Mouse (Mus musculus) G1E (cell line): ENCODE measurements around the gene Tnfrsf21. TPM values are rescaled to one million over a fixed set of nuclear protein-coding genes. Genes with fewer than 3 reads are reported as not detected.

Experiments
- ATAC-seq: 2 replicates; pipeline ENCODE4 v1.8.0; 2016; ENCODE audit warnings: mild to moderate bottlenecking; ENCODE audit not compliant: insufficient number of reproducible peaks, poor library complexity, low FRiP score, severe bottlenecking; ENCODE audit errors: extremely low read depth
- DNase-seq: peaks from one replicate; pipeline ENCODE4 v3.0.0; 2012; ENCODE audit warnings: low spot score
- H3K27me3 ChIP-seq: 2 replicates; pipeline ENCODE4 v1.6.1; 2012; ENCODE audit warnings: mild to moderate bottlenecking, low read length, inconsistent platforms; ENCODE audit not compliant: insufficient read depth
- H3K36me3 ChIP-seq: replicated peaks from 2 replicates; pipeline ENCODE3; 2012; ENCODE audit warnings: mild to moderate bottlenecking, inconsistent platforms
- H3K4me1 ChIP-seq: 2 replicates; pipeline ENCODE4 v1.6.1; 2012; ENCODE audit warnings: low read depth, low read length, inconsistent platforms, mixed read lengths; ENCODE audit not compliant: insufficient read depth
- H3K4me3 ChIP-seq: 2 replicates; pipeline ENCODE4 v1.5.1; 2012; ENCODE audit warnings: low read depth, mild to moderate bottlenecking, inconsistent platforms, low read length, moderate library complexity, mixed read lengths
- H3K9me3 ChIP-seq: replicated peaks from 2 replicates; pipeline ENCODE4 v1.6.1; 2012; ENCODE audit warnings: inconsistent platforms
- CTCF ChIP-seq: IDR thresholded peaks from 2 replicates; pipeline ENCODE4 v1.5.1; 2012; ENCODE audit warnings: low read depth, low read length, inconsistent platforms, mixed read lengths
- GATA1 ChIP-seq: IDR thresholded peaks from 2 replicates; pipeline ENCODE4 v1.6.1; 2012; ENCODE audit warnings: borderline replicate concordance, low read length, inconsistent platforms, mixed read lengths
- GATA2 ChIP-seq: IDR thresholded peaks from 2 replicates; pipeline ENCODE4 v1.6.1; 2012; ENCODE audit warnings: low read depth, low read length, inconsistent platforms, borderline replicate concordance
- POLR2AphosphoS5 ChIP-seq: IDR thresholded peaks from 2 replicates; pipeline ENCODE4 v1.6.1; 2012; ENCODE audit warnings: low read depth, low read length, inconsistent platforms; ENCODE audit not compliant: insufficient replicate concordance
- TAL1 ChIP-seq: conservative IDR thresholded peaks from 2 replicates; pipeline ENCODE4 v1.6.1; 2012; ENCODE audit warnings: low read depth, low read length, inconsistent platforms, mixed read lengths
- polyA plus RNA-seq: library from polyadenylated mRNA; stranded (reverse); fragments of >175 nt; gene quantifications from 2 replicates; pipeline ENCODE4 v1.2.3, GENCODE M21; 2012
- total RNA-seq, 2 experiments: library from RNA; stranded (forward) in 1 of 2; stranded (reverse) in 1 of 2; fragments of 200-1000 nt in 1 of 2; fragments of >200 nt in 1 of 2; fragmentation: Nextera tagmentation in 1 of 2; gene quantifications; 2 replicates each; pipeline ENCODE4 v1.2.3; 2014 to 2017

Tnfrsf21 gene
- total and polyA plus RNA-seq, 3 experiments = not detected

GRCm38 (mm10) chr17:43030290-43030689 lies 13.9 kb downstream of the Tnfrsf21 start:
- Histone ChIP-seq H3K9me3 (peaks cover 36% of the 10 kb centered on the region), H3K27me3 (no peaks in the 10 kb centered on the region), H3K4me3 (no peak overlapping the region), H3K36me3 (no peaks in the 10 kb centered on the region), H3K4me1 (no peaks in the 10 kb centered on the region)
- DNase-seq (no peak), ATAC-seq (no peak)
- TF ChIP-seq GATA2 = no peak
- no peak for TF ChIP-seq CTCF
- TF ChIP-seq POLR2AphosphoS5 = no peak
- TF ChIP-seq GATA1 = no peak
- TF ChIP-seq TAL1 = no peak

GRCm38 (mm10) chr17:43032489-43033036 lies 16.2 kb downstream of the Tnfrsf21 start:
- Histone ChIP-seq H3K4me1 (no peaks in the 10 kb centered on the region), H3K4me3 (no peak overlapping the region)
- ATAC-seq = no peak

GRCm38 (mm10) chr17:43035386-43035785 lies 19.0 kb downstream of the Tnfrsf21 start:
- no peaks in the 10 kb centered on the region for H3K36me3 ChIP-seq

More at GRCm38 (mm10) chr17:43032489-43033036, 16.2 kb downstream of the Tnfrsf21 start:
- TF ChIP-seq POLR2AphosphoS5 = no peak
- TF ChIP-seq TAL1 = no peak
- TF ChIP-seq GATA2 = no peak
- no peak for TF ChIP-seq GATA1
- TF ChIP-seq CTCF = no peak
- Histone ChIP-seq H3K27me3 (no peaks in the 10 kb centered on the region), H3K36me3 (no peaks in the 10 kb centered on the region), H3K9me3 (peaks cover 45% of the 10 kb centered on the region)
- no peak for DNase-seq

GRCm38 (mm10) chr17:43036058-43036757 lies 19.9 kb downstream of the Tnfrsf21 start:
- no peak overlapping the region for H3K4me3 ChIP-seq
- ATAC-seq (no peak), DNase-seq (no peak)
- TF ChIP-seq GATA2 = no peak
- TF ChIP-seq GATA1 = no peak
- no peak for TF ChIP-seq CTCF
- TF ChIP-seq POLR2AphosphoS5 = no peak
- no peak for TF ChIP-seq TAL1
- H3K4me1 ChIP-seq = no peaks in the 10 kb centered on the region
- no peaks in the 10 kb centered on the region for H3K27me3 ChIP-seq
- no peaks in the 10 kb centered on the region for H3K36me3 ChIP-seq
- peaks cover 51% of the 10 kb centered on the region for H3K9me3 ChIP-seq

More at GRCm38 (mm10) chr17:43035386-43035785, 19.0 kb downstream of the Tnfrsf21 start:
- ATAC-seq (no peak), DNase-seq (no peak)
- H3K27me3 ChIP-seq = no peaks in the 10 kb centered on the region
- peaks cover 54% of the 10 kb centered on the region for H3K9me3 ChIP-seq
- no peaks in the 10 kb centered on the region for H3K4me1 ChIP-seq
- TF ChIP-seq GATA2 (no peak), GATA1 (no peak), TAL1 (no peak), CTCF (no peak), POLR2AphosphoS5 (no peak)
- no peak overlapping the region for H3K4me3 ChIP-seq

GRCm38 (mm10) chr17:43040571-43040970 lies 24.2 kb downstream of the Tnfrsf21 start:
- Histone ChIP-seq H3K27me3 (no peaks in the 10 kb centered on the region), H3K9me3 (peaks cover 53% of the 10 kb centered on the region), H3K4me1 (no peaks in the 10 kb centered on the region), H3K4me3 (no peak overlapping the region), H3K36me3 (no peaks in the 10 kb centered on the region)
- TF ChIP-seq POLR2AphosphoS5 (no peak), TAL1 (no peak), GATA1 (no peak), CTCF (no peak), GATA2 (no peak)
- DNase-seq (no peak), ATAC-seq (no peak)

- Histone ChIP-seq H3K9me3 (peaks cover 71% of the 10 kb centered on the region), H3K4me3 (no peak overlapping the region), H3K27me3 (no peaks in the 10 kb centered on the region), H3K36me3 (no peaks in the 10 kb centered on the region), H3K4me1 (no peaks in the 10 kb centered on the region)
- ATAC-seq = no peak
- DNase-seq = no peak
- TF ChIP-seq GATA2 = no peak
- TF ChIP-seq CTCF = no peak
- TF ChIP-seq GATA1 = no peak
- no peak for TF ChIP-seq POLR2AphosphoS5
- TF ChIP-seq TAL1 = no peak
Measured at GRCm38 (mm10) chr17:43050619-43051018, 34.3 kb downstream of the Tnfrsf21 start.
